Mouse (Mus musculus) MEL (cell line): ENCODE measurements around the gene Fam19a4.

Experiments used
- CTCF ChIP-seq, 3 experiments: IDR thresholded peaks in 2 of 3; conservative IDR thresholded peaks in 1 of 3; 2 replicates each; pipeline ENCODE4 v1.5.1; 2011 to 2012; ENCODE audit warnings: low read length in 3 of 3, low read depth in 2 of 3, mild to moderate bottlenecking in 2 of 3, improper control_type of control experiment in 1 of 3, inconsistent platforms in 1 of 3, mixed read lengths in 1 of 3, moderate library complexity in 1 of 3; ENCODE audit not compliant: control insufficient read depth in 1 of 3, insufficient read depth in 1 of 3, poor library complexity in 1 of 3, severe bottlenecking in 1 of 3
- EP300 ChIP-seq, 2 experiments: IDR thresholded peaks; 2 replicates each; pipeline ENCODE4 v1.6.1; 2011; ENCODE audit warnings: improper control_type of control experiment in 2 of 2, low read length in 2 of 2, low read depth in 1 of 2, mild to moderate bottlenecking in 1 of 2
- ETS1 ChIP-seq: IDR thresholded peaks from 2 replicates; pipeline ENCODE4 v1.6.1; 2012; ENCODE audit warnings: low read depth, mild to moderate bottlenecking, inconsistent platforms, low read length, improper control_type of control experiment, moderate library complexity
- JUND ChIP-seq: IDR thresholded peaks from 2 replicates; pipeline ENCODE4 v1.6.1; 2011; ENCODE audit warnings: low read depth, mild to moderate bottlenecking, improper control_type of control experiment, low read length
- MAX ChIP-seq: IDR thresholded peaks from 2 replicates; pipeline ENCODE4 v1.6.1; 2011; ENCODE audit warnings: low read length, improper control_type of control experiment
- MYC ChIP-seq: IDR thresholded peaks from 2 replicates; pipeline ENCODE4 v1.6.1; 2011; ENCODE audit warnings: low read depth, mild to moderate bottlenecking, low read length, improper control_type of control experiment, moderate library complexity
- NELFE ChIP-seq: IDR thresholded peaks from 2 replicates; pipeline ENCODE4 v1.6.1; 2011; ENCODE audit warnings: low read depth, low read length, improper control_type of control experiment
- POLR2A ChIP-seq, 2 experiments: IDR thresholded peaks; 2 replicates each; pipeline ENCODE4 v1.6.1; 2011 to 2012; ENCODE audit warnings: low read length in 2 of 2, mild to moderate bottlenecking in 2 of 2, control low read depth in 1 of 2, improper control_type of control experiment in 1 of 2, low read depth in 1 of 2, moderate library complexity in 1 of 2; ENCODE audit not compliant: control insufficient read depth in 1 of 2, insufficient read depth in 1 of 2, poor library complexity in 1 of 2
- TAL1 ChIP-seq: IDR thresholded peaks from 2 replicates; pipeline ENCODE4 v1.6.1; 2012; ENCODE audit warnings: mild to moderate bottlenecking, inconsistent platforms, low read length, moderate library complexity, mixed read lengths
- ZC3H11A ChIP-seq: IDR thresholded peaks from 2 replicates; pipeline ENCODE4 v1.6.1; 2012; ENCODE audit warnings: low read depth, mild to moderate bottlenecking, inconsistent platforms, low read length, improper control_type of control experiment

- TF ChIP-seq JUND (no peak), MYC (no peak), POLR2A (IDR thresholded peaks at IDR 0.05; ENCODE audit: control insufficient read depth in 1 of 2, insufficient read depth in 1 of 2, low read depth in 1 of 2, low read length in 2 of 2, poor library complexity in 1 of 2) (no peak), CTCF (IDR thresholded peaks at IDR 0.05 in 2 of 3, conservative IDR thresholded peaks at IDR 0.05 in 1 of 3; ENCODE audit: control insufficient read depth in 1 of 3, insufficient read depth in 1 of 3, low read depth in 2 of 3, low read length in 3 of 3, poor library complexity in 1 of 3, severe bottlenecking in 1 of 3) (no peak), ZC3H11A (no peak), ETS1 (no peak), EP300 (IDR thresholded peaks at IDR 0.05; ENCODE audit: low read depth in 1 of 2, low read length in 2 of 2) (no peak), TAL1 (no peak), NELFE (no peak), MAX (no peak)
Measured at GRCm38 (mm10) chr6:97016018-97016417, 44.2 kb downstream of the Fam19a4 start.
